Mouse (Mus musculus) CH12.LX (cell line): ENCODE data around the gene Daam1. TPM values are rescaled to one million over a fixed set of nuclear protein-coding genes. Genes with fewer than 3 reads are reported as not detected.

Experiments
- DNase-seq: peaks from one replicate; pipeline ENCODE4 v3.0.0-alpha.2; 2013; ENCODE audit errors: extremely low read depth
- H3K27ac ChIP-seq: 2 replicates; pipeline ENCODE4 v1.5.1; 2012; ENCODE audit warnings: low read depth, mild to moderate bottlenecking, control low read depth, moderate library complexity; ENCODE audit not compliant: insufficient read depth
- H3K27me3 ChIP-seq: replicated peaks from 2 replicates; pipeline ENCODE3; 2012; ENCODE audit warnings: inconsistent platforms
- H3K36me3 ChIP-seq, 2 experiments: replicated peaks in 1 of 2; 2 replicates each; pipeline versions ENCODE3 to v1.6.1; 2012; ENCODE audit warnings: inconsistent platforms in 1 of 2, low read length in 1 of 2, mild to moderate bottlenecking in 1 of 2, mixed read lengths in 1 of 2, moderate library complexity in 1 of 2; ENCODE audit not compliant: control insufficient read depth in 1 of 2, insufficient read depth in 1 of 2
- H3K4me1 ChIP-seq, 2 experiments: 2 replicates each; pipeline ENCODE4 v1.6.1; 2012; ENCODE audit warnings: inconsistent platforms in 1 of 2, moderate library complexity in 1 of 2; ENCODE audit not compliant: insufficient read depth in 2 of 2, control insufficient read depth in 1 of 2
- H3K4me2 ChIP-seq: 2 replicates; pipeline ENCODE4 v1.6.1; 2012; ENCODE audit warnings: low read depth, mild to moderate bottlenecking, control low read depth; ENCODE audit not compliant: poor library complexity, insufficient read depth, severe bottlenecking
- H3K4me3 ChIP-seq, 3 experiments: fragments of 150-350 bp in 1 of 3; sonication (generic) in 1 of 3; replicated peaks in 1 of 3; 2 replicates each; pipeline versions ENCODE3 to v1.5.1; 2011 to 2012; ENCODE audit warnings: low read depth in 2 of 3, low read length in 2 of 3, mild to moderate bottlenecking in 2 of 3, moderate library complexity in 2 of 3, control low read depth in 1 of 3, improper control_type of control experiment in 1 of 3, inconsistent platforms in 1 of 3, mixed read lengths in 1 of 3; ENCODE audit not compliant: poor library complexity in 1 of 3
- H3K79me2 ChIP-seq: replicated peaks from 2 replicates; pipeline ENCODE4 v1.6.1; 2012; ENCODE audit warnings: mild to moderate bottlenecking, moderate library complexity; ENCODE audit not compliant: control insufficient read depth, poor library complexity, insufficient read depth, severe bottlenecking; ENCODE audit errors: extremely low read depth
- H3K9ac ChIP-seq: 2 replicates; pipeline ENCODE4 v1.6.1; 2012; ENCODE audit warnings: low read depth, mild to moderate bottlenecking, control low read depth, moderate library complexity; ENCODE audit not compliant: insufficient read depth
- H3K9me3 ChIP-seq: replicated peaks from 2 replicates; pipeline ENCODE3; 2012; ENCODE audit warnings: low read length, inconsistent platforms, mixed read lengths
- CTCF ChIP-seq, 2 experiments: IDR thresholded peaks in 1 of 2; conservative IDR thresholded peaks in 1 of 2; 2 replicates each; pipeline ENCODE4 v1.5.1; 2011 to 2012; ENCODE audit warnings: low read depth in 2 of 2, low read length in 2 of 2, improper control_type of control experiment in 1 of 2, inconsistent platforms in 1 of 2, mild to moderate bottlenecking in 1 of 2, moderate library complexity in 1 of 2
- ETS1 ChIP-seq: conservative IDR thresholded peaks from 2 replicates; pipeline ENCODE4 v1.6.1; 2012; ENCODE audit warnings: low read depth, mild to moderate bottlenecking, inconsistent platforms, low read length, improper control_type of control experiment, moderate library complexity
- GABPA ChIP-seq: IDR thresholded peaks from 2 replicates; pipeline ENCODE4 v1.6.1; 2012; ENCODE audit warnings: low read depth, low read length, improper control_type of control experiment, inconsistent platforms; ENCODE audit not compliant: insufficient replicate concordance
- HCFC1 ChIP-seq: IDR thresholded peaks from 2 replicates; pipeline ENCODE4 v1.6.1; 2012; ENCODE audit warnings: low read depth, mild to moderate bottlenecking, inconsistent platforms, low read length, improper control_type of control experiment
- MAFK ChIP-seq: IDR thresholded peaks from 2 replicates; pipeline ENCODE4 v1.6.1; 2011; ENCODE audit warnings: low read length, improper control_type of control experiment; ENCODE audit not compliant: insufficient replicate concordance
- MAZ ChIP-seq: IDR thresholded peaks from 2 replicates; pipeline ENCODE4 v1.6.1; 2012; ENCODE audit warnings: low read depth, mild to moderate bottlenecking, inconsistent platforms, low read length, improper control_type of control experiment, moderate library complexity
- MEF2A ChIP-seq: IDR thresholded peaks from 2 replicates; pipeline ENCODE4 v1.6.1; 2014; ENCODE audit warnings: low read depth, mild to moderate bottlenecking, inconsistent platforms, low read length, improper control_type of control experiment, borderline replicate concordance
- MYC ChIP-seq: IDR thresholded peaks from 2 replicates; pipeline ENCODE4 v1.6.1; 2011; ENCODE audit warnings: low read depth, mild to moderate bottlenecking, improper control_type of control experiment, low read length
- POLR2AphosphoS2 ChIP-seq: IDR thresholded peaks from 2 replicates; pipeline ENCODE4 v1.6.1; 2011; ENCODE audit warnings: low read depth, low read length, improper control_type of control experiment
- RAD21 ChIP-seq: IDR thresholded peaks from 2 replicates; pipeline ENCODE4 v1.6.1; 2011; ENCODE audit warnings: low read depth, mild to moderate bottlenecking, low read length, improper control_type of control experiment, moderate library complexity
- SIN3A ChIP-seq: IDR thresholded peaks from 2 replicates; pipeline ENCODE4 v1.6.1; 2012; ENCODE audit warnings: low read length, improper control_type of control experiment, inconsistent platforms
- SMC3 ChIP-seq: IDR thresholded peaks from 2 replicates; pipeline ENCODE4 v1.6.1; 2011; ENCODE audit warnings: low read depth, low read length, improper control_type of control experiment
- TCF12 ChIP-seq: IDR thresholded peaks from 2 replicates; pipeline ENCODE4 v1.6.1; 2014; ENCODE audit warnings: low read depth, mild to moderate bottlenecking, inconsistent platforms, low read length, improper control_type of control experiment
- ZC3H11A ChIP-seq: IDR thresholded peaks from 2 replicates; pipeline ENCODE4 v1.6.1; 2012; ENCODE audit warnings: low read depth, mild to moderate bottlenecking, inconsistent platforms, low read length, improper control_type of control experiment
- ZKSCAN1 ChIP-seq: IDR thresholded peaks from 2 replicates; pipeline ENCODE4 v1.6.1; 2012; ENCODE audit warnings: low read depth, inconsistent platforms, low read length, improper control_type of control experiment, borderline replicate concordance
- ZMIZ1 ChIP-seq: IDR thresholded peaks from 2 replicates; pipeline ENCODE4 v1.6.1; 2012; ENCODE audit warnings: low read depth, mild to moderate bottlenecking, inconsistent platforms, low read length, improper control_type of control experiment
- ZNF384 ChIP-seq: IDR thresholded peaks from 2 replicates; pipeline ENCODE4 v1.6.1; 2012; ENCODE audit warnings: low read depth, low read length, improper control_type of control experiment, inconsistent platforms
- dilution Hi-C: fragments of 300-500 bp; cut with MboI; formaldehyde crosslinking; loops from 2 replicates; pipeline ENCODE4 v1.14.3; 2020; ENCODE audit warnings: low sequenced_read_pairs; ENCODE audit not compliant: extremely low pct_unique_long_range_greater_than_20kb, extremely low pct_ligation_motif_present
- in situ Hi-C: fragments of 300-500 bp; cut with MboI; formaldehyde crosslinking; loops from 3 replicates; pipeline ENCODE4 v1.14.3; 2019; ENCODE audit warnings: low sequenced_read_pairs, low pct_ligation_motif_present, low pct_unique_long_range_greater_than_20kb, mixed read lengths
- polyA plus RNA-seq: library from polyadenylated mRNA; unstranded; fragments of >175 nt; gene quantifications from 2 replicates; pipeline ENCODE4 v1.2.1, GENCODE M21; 2012; ENCODE audit warnings: low read depth; ENCODE audit not compliant: insufficient read length
- total RNA-seq, 2 experiments: library from RNA; depleted of rRNA; stranded (reverse); fragments of 300-350 nt in 1 of 2; fragments of >200 nt in 1 of 2; gene quantifications; 2 replicates each; pipeline ENCODE4 v1.2.3; 2012 to 2014

Daam1 gene
- total and polyA plus RNA-seq, 3 experiments: 10.7 to 27.9 (median 23.6) TPM

DNA sequence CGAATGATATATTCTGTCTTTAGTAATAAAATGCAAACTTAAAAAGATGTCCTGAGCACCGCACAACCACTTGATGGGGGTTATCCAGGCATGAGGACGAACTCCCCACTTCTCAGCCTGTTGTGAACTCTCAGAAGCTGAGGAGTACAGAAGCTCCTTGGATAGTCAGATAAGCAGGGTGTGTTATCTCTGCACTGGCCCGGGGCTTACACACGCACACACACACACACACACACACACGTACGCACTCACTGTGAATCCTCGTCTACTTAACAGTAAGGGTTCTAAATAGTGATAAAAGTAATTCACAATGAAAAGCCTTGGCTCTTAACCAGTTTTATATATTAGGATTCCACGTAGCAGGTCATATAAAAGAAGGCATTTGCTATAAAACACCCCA, 112.2 kb downstream of the Daam1 start:
- DNase-seq: no peak
- Histone ChIP-seq H3K4me2 (no peak overlapping the region), H3K9me3 (no peaks in the 10 kb centered on the region), H3K79me2 (no peaks in the 10 kb centered on the region), H3K27ac (no peak overlapping the region), H3K4me3 (no peak overlapping the region), H3K9ac (no peak overlapping the region), H3K27me3 (no peaks in the 10 kb centered on the region), H3K4me1 (peaks cover 5 to 29% of the 10 kb centered on the region in 2 experiments), H3K36me3 (peaks cover 45 to 96% of the 10 kb centered on the region in 2 experiments)
- dilution Hi-C loops (no loop called here), in situ Hi-C loops (no loop called here)
- TF ChIP-seq SMC3: no peak
- no peak for TF ChIP-seq RAD21

- H3K9me3 ChIP-seq: no peaks in the 10 kb centered on the region
- no peaks in the 10 kb centered on the region for H3K79me2 ChIP-seq
- TF ChIP-seq ETS1 (no peak), MYC (no peak), ZNF384 (no peak), POLR2AphosphoS2 (no peak), ZMIZ1 (no peak), TCF12 (no peak), SIN3A (no peak), CTCF (conservative IDR thresholded peaks at IDR 0.05 in 1 of 2, IDR thresholded peaks at IDR 0.05 in 1 of 2; ENCODE audit: low read depth in 2 of 2, low read length in 2 of 2) (no peak), ZKSCAN1 (no peak), MAZ (no peak), MAFK (no peak), MEF2A (no peak), HCFC1 (no peak), ZC3H11A (no peak), GABPA (no peak)
- TF ChIP-seq, all 38 proteins: peak for 0
- Histone ChIP-seq H3K4me1 (peaks cover 5 to 29% of the 10 kb centered on the region in 2 experiments), H3K27me3 (no peaks in the 10 kb centered on the region), H3K4me3 (no peak overlapping the region), H3K36me3 (peaks cover 44 to 96% of the 10 kb centered on the region in 2 experiments), H3K9ac (no peak overlapping the region), H3K27ac (no peak overlapping the region), H3K4me2 (no peak overlapping the region)
- in situ Hi-C loops: no loop called here
- dilution Hi-C loops: no loop called here
- no peak for DNase-seq
Observed at GRCm38 (mm10) chr12:71943646-71944045, 112.8 kb downstream of the Daam1 start.
